Mouse (Mus musculus) intestine, embryonic 15.5 days (tissue): ENCODE data around the gene Nat9. TPM values are rescaled to one million over a fixed set of nuclear protein-coding genes. Genes with fewer than 3 reads are reported as not detected.

Experiments
- ATAC-seq: fragments of 200-750 bp; cut with Nextera tagmentation; 2 replicates; pipeline ENCODE4 v1.8.0; 2017; ENCODE audit warnings: moderate TSS enrichment, moderate library complexity
- H3K27ac ChIP-seq: fragments of 300-500 bp; sonication (generic); 2 replicates; pipeline ENCODE4 v1.5.1; 2015; ENCODE audit warnings: mild to moderate bottlenecking, inconsistent platforms
- H3K27me3 ChIP-seq: fragments of 300-500 bp; sonication (generic); replicated peaks from 2 replicates; pipeline ENCODE4 v1.6.1; 2015; ENCODE audit warnings: inconsistent platforms
- H3K36me3 ChIP-seq: fragments of 300-500 bp; sonication (generic); 2 replicates; pipeline ENCODE4 v1.6.1; 2015; ENCODE audit warnings: inconsistent platforms
- H3K4me1 ChIP-seq: fragments of 300-500 bp; sonication (generic); replicated peaks from 2 replicates; pipeline ENCODE4 v1.6.1; 2015; ENCODE audit warnings: inconsistent platforms
- H3K4me2 ChIP-seq: fragments of 300-500 bp; sonication (generic); replicated peaks from 2 replicates; pipeline ENCODE4 v1.6.1; 2015; ENCODE audit warnings: mild to moderate bottlenecking, inconsistent platforms
- H3K4me3 ChIP-seq: fragments of 300-500 bp; sonication (generic); replicated peaks from 2 replicates; pipeline ENCODE4 v1.5.1; 2015; ENCODE audit warnings: inconsistent platforms
- H3K9ac ChIP-seq: fragments of 300-500 bp; sonication (generic); 2 replicates; pipeline ENCODE4 v1.6.1; 2015; ENCODE audit warnings: inconsistent platforms
- H3K9me3 ChIP-seq: fragments of 300-500 bp; sonication (generic); 2 replicates; pipeline ENCODE4 v1.6.1; 2016; ENCODE audit warnings: inconsistent platforms
- WGBS: fragments of 180-500 bp; shearing (Covaris S2); methylation state at CpG from one replicate; pipeline ENCODE4 v1.1.7; 2015; 5-methylcytosine and 5-hydroxymethylcytosine counted together
- polyA plus RNA-seq: library from polyadenylated mRNA; unstranded; fragments of >200 nt; fragmentation: Nextera tagmentation; extraction: Ambion mirVana; gene quantifications from 2 replicates; pipeline ENCODE4 v1.2.1, GENCODE M21; 2015

Gene Nat9
- polyA plus RNA-seq, 1 experiment from 2014 or later: 20.5 TPM

- Histone ChIP-seq H3K27ac (no peak overlapping the region), H3K36me3 (0 out of 2 replicates have a peak, but pooled peaks cover 3% of the 10 kb centered on the region), H3K27me3 (no peaks in the 10 kb centered on the region), H3K4me1 (no peaks in the 10 kb centered on the region), H3K4me3 (no peak overlapping the region), H3K9me3 (no peaks in the 10 kb centered on the region), H3K9ac (no peak overlapping the region), H3K4me2 (no peak overlapping the region)
- WGBS: 81% methylated on average over 25 of the region's 25 CpGs
- no peak for ATAC-seq
Observed at GRCm38 (mm10) chr11:115208776-115209732, 21.4 kb upstream of the Nat9 start.

- no peaks in the 10 kb centered on the region for H3K27me3 ChIP-seq
- no peak overlapping the region for H3K4me2 ChIP-seq
- WGBS: 68% methylated on average over 12 of the region's 12 CpGs
- H3K27ac ChIP-seq: no peak overlapping the region
- H3K4me3 ChIP-seq: no peak overlapping the region
- H3K4me1 ChIP-seq: no peaks in the 10 kb centered on the region
- H3K9me3 ChIP-seq: no peaks in the 10 kb centered on the region
- no peak for ATAC-seq
- 0 out of 2 replicates have a peak, but pooled peaks cover 3% of the 10 kb centered on the region for H3K36me3 ChIP-seq
- no peak overlapping the region for H3K9ac ChIP-seq
Observed at GRCm38 (mm10) chr11:115208126-115208525, 20.5 kb upstream of the Nat9 start.

- 94% methylated on average over 9 of the region's 9 CpGs for WGBS
- Histone ChIP-seq H3K4me2 (no peak overlapping the region), H3K4me3 (no peak overlapping the region), H3K4me1 (no peaks in the 10 kb centered on the region), H3K36me3 (0 out of 2 replicates have a peak, but pooled peaks cover 3% of the 10 kb centered on the region), H3K9ac (no peak overlapping the region), H3K9me3 (no peaks in the 10 kb centered on the region), H3K27me3 (no peaks in the 10 kb centered on the region), H3K27ac (no peak overlapping the region)
- ATAC-seq: peak; percentile 32; the same call in 1 of the 2 replicates
Observed at GRCm38 (mm10) chr11:115202756-115203155, 15.1 kb upstream of the Nat9 start.

- Histone ChIP-seq H3K27ac (no peak overlapping the region), H3K4me2 (no peak overlapping the region), H3K9ac (no peak overlapping the region), H3K36me3 (0 out of 2 replicates have a peak, but pooled peaks cover 3% of the 10 kb centered on the region), H3K4me3 (no peak overlapping the region), H3K4me1 (no peaks in the 10 kb centered on the region), H3K27me3 (no peaks in the 10 kb centered on the region), H3K9me3 (no peaks in the 10 kb centered on the region)
- 12% methylated on average over 12 of the region's 12 CpGs for WGBS
- ATAC-seq: peak; percentile 88
Observed at GRCm38 (mm10) chr11:115202316-115202715, 14.7 kb upstream of the Nat9 start.

GRCm38 (mm10) chr11:115200520-115200919 lies 12.9 kb upstream of the Nat9 start:
- Histone ChIP-seq H3K9ac (no peak overlapping the region), H3K4me3 (no peak overlapping the region), H3K36me3 (0 out of 2 replicates have a peak, but pooled peaks cover 2% of the 10 kb centered on the region), H3K27me3 (no peaks in the 10 kb centered on the region), H3K27ac (no peak overlapping the region), H3K4me1 (no peaks in the 10 kb centered on the region), H3K4me2 (no peak overlapping the region), H3K9me3 (no peaks in the 10 kb centered on the region)
- no peak for ATAC-seq
- WGBS: 83% methylated on average over 4 of the region's 4 CpGs

GRCm38 (mm10) chr11:115198932-115199384 lies 11.3 kb upstream of the Nat9 start:
- H3K36me3 ChIP-seq: no peaks in the 10 kb centered on the region
- WGBS: 49% methylated on average over 12 of the region's 12 CpGs
- no peak for ATAC-seq

GRCm38 (mm10) chr11:115197558-115197957 lies 9.9 kb upstream of the Nat9 start:
- ATAC-seq: no peak
- no peaks in the 10 kb centered on the region for H3K4me1 ChIP-seq
- H3K27ac ChIP-seq: no peak overlapping the region
- H3K4me3 ChIP-seq: no peak overlapping the region
- H3K4me2 ChIP-seq: no peak overlapping the region
- H3K9ac ChIP-seq: no peak overlapping the region
- H3K27me3 ChIP-seq: no peaks in the 10 kb centered on the region
- no peaks in the 10 kb centered on the region for H3K9me3 ChIP-seq
- WGBS: 74% methylated on average over 8 of the region's 8 CpGs
- no peaks in the 10 kb centered on the region for H3K36me3 ChIP-seq

More at GRCm38 (mm10) chr11:115198932-115199384, 11.3 kb upstream of the Nat9 start:
- no peaks in the 10 kb centered on the region for H3K4me1 ChIP-seq
- no peak overlapping the region for H3K4me3 ChIP-seq
- peak overlapping the region; percentile 10; the same call in 1 of the 2 replicates for H3K9ac ChIP-seq
- no peak overlapping the region for H3K27ac ChIP-seq
- no peaks in the 10 kb centered on the region for H3K9me3 ChIP-seq
- no peaks in the 10 kb centered on the region for H3K27me3 ChIP-seq
- no peak overlapping the region for H3K4me2 ChIP-seq

GRCm38 (mm10) chr11:115195933-115196332 lies 8.3 kb upstream of the Nat9 start:
- Histone ChIP-seq H3K27me3 (no peaks in the 10 kb centered on the region), H3K4me2 (no peak overlapping the region), H3K9ac (no peak overlapping the region), H3K4me3 (no peak overlapping the region), H3K27ac (no peak overlapping the region), H3K36me3 (no peaks in the 10 kb centered on the region), H3K9me3 (no peaks in the 10 kb centered on the region), H3K4me1 (peaks cover 4% of the 10 kb centered on the region; the same call in 1 of the 2 replicates)
- ATAC-seq: no peak
- 71% methylated on average over 5 of the region's 5 CpGs for WGBS

- no peak overlapping the region for H3K4me3 ChIP-seq
- peaks cover 4% of the 10 kb centered on the region; the same call in 1 of the 2 replicates for H3K4me1 ChIP-seq
- H3K36me3 ChIP-seq: peaks cover 2% of the 10 kb centered on the region; the same call in 1 of the 2 replicates
- 74% methylated on average over 6 of the region's 6 CpGs for WGBS
- no peaks in the 10 kb centered on the region for H3K9me3 ChIP-seq
- H3K4me2 ChIP-seq: no peak overlapping the region
- ATAC-seq: no peak
- no peak overlapping the region; the same call in 1 of the 2 replicates for H3K9ac ChIP-seq
- no peaks in the 10 kb centered on the region for H3K27me3 ChIP-seq
- no peak overlapping the region for H3K27ac ChIP-seq
Observed at GRCm38 (mm10) chr11:115194693-115195092, 7.0 kb upstream of the Nat9 start.

GRCm38 (mm10) chr11:115192180-115192579 lies 4.5 kb upstream of the Nat9 start:
- Histone ChIP-seq H3K27me3 (no peaks in the 10 kb centered on the region), H3K9me3 (no peaks in the 10 kb centered on the region), H3K4me3 (no peak overlapping the region), H3K4me2 (no peak overlapping the region), H3K27ac (no peak overlapping the region), H3K9ac (no peak overlapping the region), H3K4me1 (peaks cover 12% of the 10 kb centered on the region), H3K36me3 (peaks cover 2% of the 10 kb centered on the region; the same call in 1 of the 2 replicates)
- no peak for ATAC-seq
- WGBS: 43% methylated on average over 9 of the region's 9 CpGs

GRCm38 (mm10) chr11:115189304-115189703 lies 1.6 kb upstream of the Nat9 start:
- Histone ChIP-seq H3K4me2 (no peak overlapping the region), H3K9me3 (no peaks in the 10 kb centered on the region), H3K9ac (no peak overlapping the region), H3K36me3 (peaks cover 2% of the 10 kb centered on the region; the same call in 1 of the 2 replicates), H3K27ac (no peak overlapping the region), H3K4me3 (no peak overlapping the region), H3K4me1 (peaks cover 17% of the 10 kb centered on the region), H3K27me3 (no peaks in the 10 kb centered on the region)
- ATAC-seq: no peak
- 90% methylated on average over 6 of the region's 6 CpGs for WGBS

- H3K27me3 ChIP-seq: no peaks in the 10 kb centered on the region
- peaks cover 2% of the 10 kb centered on the region; the same call in 1 of the 2 replicates for H3K36me3 ChIP-seq
- H3K9ac ChIP-seq: no peak overlapping the region
- H3K4me3 ChIP-seq: no peak overlapping the region
- no peaks in the 10 kb centered on the region for H3K9me3 ChIP-seq
- WGBS: 86% methylated on average over 13 of the region's 13 CpGs
- peaks cover 17% of the 10 kb centered on the region for H3K4me1 ChIP-seq
- ATAC-seq: no peak
- H3K4me2 ChIP-seq: no peak overlapping the region
- H3K27ac ChIP-seq: no peak overlapping the region
Observed at GRCm38 (mm10) chr11:115188539-115189231, 1.0 kb upstream of the Nat9 start.
